Mouse (Mus musculus) thymus, postnatal 0 days (tissue): ENCODE results near the gene Itih4. TPM values are rescaled to one million over a fixed set of nuclear protein-coding genes. Genes with fewer than 3 reads are reported as not detected.
A peak's percentile ranks its signal among the peaks of the same experiment; 100 is the strongest.

Experiments used
- DNase-seq: peaks from one replicate; pipeline ENCODE4 v3.0.0-alpha.2; 2015; ENCODE audit warnings: low spot score
- polyA plus RNA-seq: library from polyadenylated mRNA; unstranded; fragments of >200 nt; fragmentation: Nextera tagmentation; extraction: Ambion mirVana; gene quantifications from 2 replicates; pipeline ENCODE4 v1.2.1, GENCODE M21; 2015

Itih4 gene
- polyA plus RNA-seq, 1 experiment from 2014 or later, result 0.09 TPM

DNA sequence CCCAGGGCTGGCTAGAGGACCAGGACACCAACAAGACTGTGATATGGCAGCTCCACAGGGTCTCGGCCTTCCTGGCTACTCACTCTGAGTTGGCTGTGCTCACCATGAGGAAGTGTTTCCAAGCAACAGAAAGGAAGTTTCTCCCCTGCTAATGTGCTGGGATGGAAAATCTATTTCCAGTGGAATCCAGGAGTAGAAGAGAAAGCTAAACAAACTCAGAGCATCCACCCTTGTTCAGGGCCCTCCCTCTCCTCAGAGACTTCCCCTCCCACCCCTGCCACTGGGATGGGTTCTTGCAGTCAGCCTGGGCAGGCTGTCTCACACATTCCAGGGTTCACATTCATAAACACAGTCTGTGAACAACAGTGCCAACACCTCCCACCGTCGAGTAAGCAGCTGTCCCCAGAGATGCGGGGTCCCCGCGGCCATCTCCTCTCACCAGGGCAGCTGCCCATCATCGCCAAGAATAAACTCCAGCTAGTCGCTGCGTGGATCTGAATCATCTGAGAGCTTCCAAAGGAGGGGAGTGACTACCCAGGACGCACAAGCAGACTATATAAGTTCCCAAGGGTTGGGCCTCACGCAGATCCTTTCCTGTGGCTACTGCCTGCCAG lies 7.2 kb upstream of the Itih4 start, which contains the start of gene Mustn1:
Mustn1 (plus strand) TSS at position 243 of the 614 bp plus-strand sequence.
- DNase-seq, result no peak

DNA sequence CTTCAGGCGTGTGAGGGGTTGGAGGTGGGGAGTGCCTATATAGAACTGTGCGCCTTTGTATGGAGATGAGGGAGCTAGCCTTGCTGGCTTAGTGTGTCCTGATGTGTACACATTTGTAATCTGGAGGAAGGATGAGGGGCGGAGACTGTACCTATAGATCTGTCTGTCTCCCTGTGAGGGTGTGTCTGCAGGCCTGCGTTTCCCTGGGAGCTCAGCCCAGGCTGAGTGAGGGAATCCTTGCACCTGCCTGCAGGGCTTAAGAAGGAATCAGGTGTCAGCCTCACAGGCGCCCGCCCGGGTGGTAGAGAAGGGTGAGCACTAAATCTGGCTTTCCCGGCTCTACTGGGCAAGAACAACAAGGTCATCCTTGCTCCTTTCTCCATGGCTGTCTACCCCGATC lies 6.5 kb upstream of the Itih4 start:
- no peak for DNase-seq

DNA sequence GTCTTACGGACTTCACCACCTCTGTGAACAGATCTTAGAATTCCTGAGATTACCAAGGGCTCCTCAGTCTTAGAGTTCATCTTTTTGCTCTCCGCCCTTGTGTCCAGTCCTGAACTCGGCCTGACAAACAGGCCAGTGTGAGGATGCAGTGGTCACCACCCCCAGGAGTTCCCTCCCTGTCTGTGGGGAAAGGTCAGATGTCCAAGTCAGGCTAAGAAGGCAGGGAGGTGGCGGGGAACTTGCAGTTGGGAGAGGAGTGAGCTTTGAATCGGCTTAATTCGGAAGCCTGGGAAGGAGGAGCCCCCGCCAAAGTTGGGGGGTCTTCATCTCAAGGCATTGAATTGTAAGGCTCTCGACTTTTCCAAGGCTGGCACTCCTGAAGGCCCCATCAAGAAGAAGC lies 6.0 kb upstream of the Itih4 start:
- no peak for DNase-seq

DNA sequence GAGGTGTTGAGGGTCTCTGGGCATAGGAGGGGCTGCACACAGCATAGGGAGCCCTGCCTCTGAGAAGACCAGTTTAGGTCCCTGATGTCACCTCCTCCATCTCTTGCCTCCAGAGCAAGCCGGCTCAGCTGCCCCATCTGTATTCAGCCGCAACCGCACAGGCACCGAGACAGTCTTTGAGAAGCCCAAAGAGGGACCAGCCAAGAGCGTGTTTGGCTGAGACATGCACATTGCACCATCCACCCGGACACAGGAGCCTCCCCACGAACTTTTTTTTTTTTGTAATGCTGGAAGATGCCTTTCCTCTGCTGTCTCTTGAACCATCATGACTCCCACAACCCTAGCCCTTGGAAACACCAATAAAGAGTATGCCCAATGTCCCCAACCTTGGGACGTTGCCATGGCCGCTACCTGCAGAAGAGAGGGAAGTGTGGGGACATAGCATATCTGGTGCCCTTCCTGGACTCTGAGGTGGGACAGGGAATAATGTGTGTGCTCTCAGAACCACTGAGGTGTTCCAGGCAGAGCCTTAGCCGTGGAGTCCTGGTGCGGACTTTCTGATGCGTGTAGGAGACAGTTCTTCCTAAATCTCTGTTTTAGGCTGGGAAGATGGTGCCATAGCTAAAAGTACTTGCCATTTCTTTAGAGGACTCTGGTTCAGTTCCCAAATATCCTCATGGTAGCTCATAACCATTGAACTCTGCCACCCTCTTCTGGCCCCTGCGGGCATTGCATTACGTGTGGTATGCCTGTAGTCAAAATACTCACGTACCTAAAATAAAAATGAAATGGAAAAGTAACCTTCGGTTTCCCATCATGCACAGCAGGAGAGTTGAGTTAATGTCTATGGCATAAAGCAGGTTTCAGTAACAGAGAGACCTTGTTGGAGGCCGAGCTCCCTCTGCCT lies 5.2 kb upstream of the Itih4 start:
- DNase-seq, result peak; percentile 45

DNA sequence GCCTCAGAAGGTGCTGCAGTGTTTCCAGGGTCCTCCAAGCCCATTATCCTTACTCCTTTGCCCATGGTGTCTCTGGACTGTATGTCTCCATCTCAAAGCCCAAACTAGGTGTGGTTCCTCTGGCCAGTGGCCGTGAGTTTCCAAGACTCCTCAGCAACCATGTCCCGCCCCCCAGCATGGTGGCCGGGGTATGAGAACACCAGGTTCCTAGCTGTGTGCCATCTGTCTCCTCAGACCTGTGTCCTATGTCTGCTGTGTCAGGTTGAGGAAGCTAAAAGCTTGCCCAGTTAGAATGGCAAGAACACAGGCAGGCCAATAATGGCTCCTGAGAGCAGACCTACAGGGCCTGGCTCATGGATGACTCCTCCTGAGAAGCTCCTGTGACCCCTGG lies 4.6 kb upstream of the Itih4 start:
- DNase-seq, result no peak

DNA sequence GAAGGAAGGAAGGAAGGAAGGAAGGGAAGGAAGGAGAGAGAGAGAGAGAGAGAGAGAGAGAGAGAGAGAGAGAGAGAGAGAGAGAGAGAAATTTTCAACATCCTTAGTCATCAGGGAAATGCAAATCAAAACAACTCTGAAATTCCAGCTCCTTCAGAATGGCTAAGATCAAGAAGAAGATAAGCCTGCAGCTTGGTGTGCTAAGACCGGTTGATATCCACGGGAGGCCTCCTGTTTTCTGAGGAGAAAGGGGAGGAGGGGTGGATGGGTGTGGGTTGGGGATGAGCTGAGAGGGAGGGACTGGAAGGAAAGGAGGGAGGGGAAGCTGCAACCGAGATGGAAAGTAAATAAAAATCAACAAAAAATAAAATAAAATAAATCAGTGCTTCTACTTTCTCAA lies 978 bp upstream of the Itih4 start:
- no peak for DNase-seq

DNA sequence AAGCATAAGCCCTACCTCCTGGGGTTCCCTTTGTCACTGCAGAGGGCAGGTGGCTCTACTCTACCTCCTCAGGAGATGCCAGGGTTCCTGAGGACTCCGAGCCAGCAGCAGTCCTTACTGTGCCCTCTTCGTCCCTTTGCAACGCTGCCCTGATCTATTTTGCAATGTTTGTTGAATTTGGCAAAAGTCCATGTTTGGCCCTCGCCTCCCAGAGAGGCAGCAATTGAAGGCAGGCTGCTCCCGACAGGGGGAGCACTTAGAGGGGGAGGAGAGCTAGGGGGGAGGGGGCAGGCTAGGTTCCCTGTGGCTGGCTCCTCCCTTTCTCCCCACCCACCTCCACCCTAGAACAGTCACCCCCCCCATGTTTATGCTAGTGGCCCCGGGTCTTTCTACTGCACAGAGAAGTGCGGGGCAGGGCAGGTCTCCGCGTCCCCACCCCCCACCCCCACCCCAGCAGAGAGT lies 2.0 kb downstream of the Itih4 start:
- DNase-seq, result no peak

DNA sequence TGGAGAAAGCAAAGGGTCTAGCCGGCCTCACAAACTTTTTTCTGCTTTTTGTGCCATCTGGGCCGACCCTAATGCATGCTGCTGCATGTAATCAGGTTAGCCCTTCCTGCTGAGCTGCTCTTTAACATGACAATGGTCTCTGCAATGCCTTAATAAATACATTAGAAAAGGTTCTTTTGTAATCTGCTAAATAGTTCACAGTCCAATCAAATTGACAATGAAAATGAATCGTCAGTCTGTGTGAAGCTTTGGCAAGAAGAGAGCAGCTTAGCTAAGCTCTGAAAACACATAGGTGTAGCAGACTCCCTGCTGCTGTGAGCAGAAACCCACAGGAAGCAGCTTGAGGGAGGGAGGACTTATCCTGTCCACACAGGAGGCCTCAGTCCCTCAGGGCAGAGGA lies 13.7 kb downstream of the Itih4 start:
- no peak for DNase-seq

DNA sequence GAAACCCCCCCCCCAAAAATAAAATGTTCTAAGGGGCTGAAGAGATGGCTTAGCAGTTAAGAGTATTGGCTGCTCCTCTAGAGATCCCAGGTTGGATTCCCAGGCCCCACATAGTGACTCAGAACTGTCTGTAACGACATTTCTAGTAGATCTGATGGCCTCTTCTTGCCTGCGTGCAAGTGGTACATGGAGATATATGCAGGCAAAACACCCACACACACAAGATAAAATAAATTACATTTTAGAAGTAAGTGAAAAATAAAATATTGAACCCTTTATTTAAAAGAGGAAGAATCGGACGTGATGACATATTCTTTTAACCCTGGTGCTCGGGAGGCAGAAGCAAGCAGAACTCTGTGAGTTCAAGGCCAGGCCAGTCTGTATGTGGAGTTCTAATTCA lies 16.4 kb downstream of the Itih4 start:
- DNase-seq, result no peak

DNA sequence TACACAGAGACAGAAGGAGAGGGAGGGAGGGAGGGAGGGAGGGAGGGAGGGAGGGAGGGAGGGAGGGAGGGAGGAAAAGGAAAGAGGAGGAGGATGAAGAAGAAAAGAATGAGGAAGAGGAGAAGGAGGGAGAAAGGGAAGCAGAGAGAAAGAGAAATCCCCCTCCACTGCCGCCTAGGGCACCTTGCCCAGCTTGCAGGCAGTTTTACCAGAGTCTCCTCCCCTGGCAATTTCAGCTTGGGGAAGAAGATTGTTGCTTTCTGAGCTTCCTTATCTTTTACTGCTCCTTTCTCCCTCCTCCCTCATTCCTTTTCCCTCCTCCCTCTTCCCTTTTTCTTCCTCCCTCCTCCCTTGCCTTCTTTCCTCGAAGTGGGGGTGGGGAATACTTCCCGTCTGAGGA lies 16.8 kb downstream of the Itih4 start:
- no peak for DNase-seq

DNA sequence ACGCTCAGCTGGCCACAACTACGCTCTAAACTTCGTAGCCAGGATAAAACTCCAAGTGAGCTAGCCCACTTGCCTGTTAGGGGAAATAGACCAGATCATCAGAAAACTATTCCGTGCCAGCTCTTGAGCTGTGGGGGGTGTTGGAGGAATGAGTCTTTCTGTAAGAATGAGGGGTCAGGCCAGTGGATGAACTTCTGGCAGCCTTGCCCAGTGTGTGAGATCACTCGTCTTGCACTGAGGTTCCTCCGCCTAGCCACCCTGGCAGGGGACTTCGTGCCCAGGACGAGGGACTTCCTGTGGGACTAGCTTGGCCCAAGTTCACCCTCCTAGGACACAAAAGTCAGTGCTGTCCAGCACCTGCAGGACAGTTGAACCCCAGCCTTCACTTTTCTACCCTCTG lies 18.0 kb downstream of the Itih4 start:
- DNase-seq, result no peak

DNA sequence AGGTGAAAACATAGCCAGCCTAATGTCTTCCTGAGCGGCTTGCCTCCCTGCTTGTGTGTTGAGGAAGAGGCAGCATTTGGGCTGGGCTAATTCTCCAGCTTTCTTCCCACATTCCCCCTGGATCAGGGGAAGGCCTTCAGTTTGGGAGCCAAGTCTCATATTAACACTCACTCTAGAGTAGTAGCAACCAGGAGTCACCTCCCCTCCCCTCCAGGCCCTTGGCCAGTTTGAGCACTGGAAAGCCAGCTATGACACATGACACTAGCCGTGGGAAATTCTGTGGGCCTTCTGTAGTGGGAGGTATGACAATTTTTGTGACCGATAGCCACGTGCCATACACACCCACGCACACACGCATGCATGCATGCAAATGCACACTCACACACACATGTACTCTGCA lies 19.7 kb downstream of the Itih4 start:
- no peak for DNase-seq

DNA sequence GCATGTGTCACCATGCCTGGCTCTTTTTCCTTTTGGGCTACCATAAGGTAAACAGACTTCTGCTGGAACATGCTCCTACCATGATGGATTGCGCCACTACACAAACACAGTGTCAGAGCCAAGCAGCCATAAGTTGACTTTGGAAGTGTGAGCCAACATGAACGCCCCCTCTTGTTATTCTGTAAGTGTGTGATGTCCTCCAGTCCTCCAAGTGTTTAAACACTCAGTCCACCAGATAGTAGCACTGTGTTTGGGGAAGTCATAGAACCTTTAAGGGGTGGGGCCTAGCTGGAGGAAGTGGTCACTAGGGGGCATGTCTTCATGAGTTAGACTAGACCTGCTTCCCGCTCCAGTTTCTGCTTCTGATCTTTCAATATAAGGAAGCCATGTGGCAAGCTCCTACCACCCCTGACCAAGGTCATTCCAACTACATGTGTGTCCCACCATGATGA lies 21.6 kb downstream of the Itih4 start:
- no peak for DNase-seq

DNA sequence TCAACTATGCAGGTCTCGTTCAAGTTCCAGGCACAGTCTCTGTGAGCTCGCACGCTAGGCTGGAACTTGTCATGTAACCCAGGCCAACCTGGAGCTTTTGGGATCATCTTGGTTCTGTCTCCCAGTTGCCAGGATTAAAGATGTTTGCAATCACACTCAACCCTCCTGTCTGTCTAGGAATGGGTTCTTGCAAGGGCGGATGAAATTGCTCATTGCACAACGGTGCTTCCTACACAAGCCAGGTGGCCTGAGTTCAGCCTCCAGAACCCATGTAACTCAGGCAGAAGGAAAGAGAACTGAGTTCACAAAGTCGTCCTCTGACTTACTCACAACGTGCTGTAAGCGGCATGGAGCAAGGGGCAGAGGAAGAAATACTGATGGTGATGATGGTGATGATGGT lies 24.9 kb downstream of the Itih4 start:
- no peak for DNase-seq

DNA sequence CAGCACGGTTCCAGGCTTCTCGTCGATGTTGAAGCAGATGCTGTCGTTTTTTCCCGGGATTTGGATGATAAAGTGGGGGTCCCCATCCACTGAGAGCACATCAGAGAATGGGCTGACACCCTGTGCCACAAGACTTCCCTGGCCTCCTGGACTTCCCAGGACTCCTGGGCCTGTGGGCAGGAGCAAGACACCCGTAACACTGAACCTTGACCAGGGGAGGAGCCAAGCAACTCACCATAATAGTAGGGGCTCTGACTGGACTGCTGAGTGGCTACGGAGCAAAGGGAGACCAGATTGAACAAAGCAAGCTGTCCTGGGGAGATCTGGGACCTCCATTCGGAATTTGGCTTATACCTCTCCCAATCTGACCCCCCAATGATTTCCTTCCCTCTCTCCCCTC lies 26.4 kb downstream of the Itih4 start:
- no peak for DNase-seq

DNA sequence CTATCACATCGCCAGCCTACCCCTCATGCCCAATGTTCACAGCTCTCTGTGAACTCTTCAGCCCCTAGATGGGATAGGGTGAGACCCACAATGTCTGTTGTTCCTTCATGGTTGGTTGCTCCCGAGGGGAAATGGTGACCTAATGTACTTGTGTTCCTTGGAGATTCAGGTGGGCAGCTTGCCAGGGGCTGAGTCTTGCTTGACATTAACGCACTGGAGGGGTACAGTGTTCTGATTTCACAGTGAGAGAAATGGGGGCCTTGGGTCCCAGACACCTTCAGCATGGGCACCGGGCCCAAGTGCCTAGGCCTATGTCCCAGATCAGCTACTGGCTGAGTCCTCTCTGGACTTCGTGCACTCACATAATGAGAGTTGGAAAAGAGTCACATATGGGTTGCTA lies 27.1 kb downstream of the Itih4 start:
- DNase-seq, result no peak

DNA sequence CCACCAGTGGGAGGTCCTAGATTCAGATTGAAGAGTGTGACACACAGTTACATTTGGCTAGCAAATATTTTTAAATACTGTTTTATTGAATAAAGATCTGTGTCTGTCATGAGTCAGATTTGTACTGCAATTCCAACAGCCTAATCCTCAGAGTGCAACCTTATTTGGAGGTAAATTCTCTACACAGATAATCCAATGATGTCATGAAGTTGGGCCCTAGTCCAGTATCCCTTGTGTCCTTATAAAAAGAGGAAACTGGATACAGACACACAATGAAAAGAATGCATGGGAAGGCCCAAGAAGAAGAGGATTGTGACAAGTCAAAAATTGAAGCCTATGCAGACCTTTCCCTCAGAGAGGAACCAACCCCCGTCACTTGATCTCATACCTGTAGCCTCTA lies 30.2 kb downstream of the Itih4 start:
- DNase-seq, result no peak

DNA sequence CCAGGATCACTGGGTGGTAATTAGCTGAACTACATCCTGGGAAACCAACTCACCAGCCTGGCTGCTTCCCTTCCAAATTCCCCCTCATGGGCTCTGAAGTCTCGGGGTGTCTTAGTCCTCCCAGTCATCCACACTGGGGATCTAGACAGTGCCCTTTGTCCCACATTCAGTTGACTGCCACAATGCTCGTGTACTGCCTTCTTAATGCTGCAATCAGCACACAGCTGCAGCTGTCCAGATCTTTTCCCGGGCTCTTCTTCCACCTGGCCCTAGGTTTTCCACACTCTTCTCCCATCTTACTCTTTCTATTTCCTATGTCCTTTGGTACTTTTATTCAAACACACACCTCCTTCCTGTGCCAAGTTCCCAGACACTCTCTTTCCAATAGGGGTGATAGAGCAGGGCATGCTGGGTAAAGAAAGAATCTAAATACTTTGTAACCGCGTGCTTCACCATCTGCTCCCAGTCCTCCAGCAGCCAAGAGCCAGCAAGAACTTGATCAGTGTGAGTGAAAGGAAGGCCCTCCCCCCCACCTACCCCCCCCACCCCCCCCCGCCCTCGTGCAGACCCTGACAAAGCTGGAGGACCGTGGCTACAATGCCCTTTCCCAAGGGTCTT lies 35.9 kb downstream of the Itih4 start:
- DNase-seq, result no peak

DNA sequence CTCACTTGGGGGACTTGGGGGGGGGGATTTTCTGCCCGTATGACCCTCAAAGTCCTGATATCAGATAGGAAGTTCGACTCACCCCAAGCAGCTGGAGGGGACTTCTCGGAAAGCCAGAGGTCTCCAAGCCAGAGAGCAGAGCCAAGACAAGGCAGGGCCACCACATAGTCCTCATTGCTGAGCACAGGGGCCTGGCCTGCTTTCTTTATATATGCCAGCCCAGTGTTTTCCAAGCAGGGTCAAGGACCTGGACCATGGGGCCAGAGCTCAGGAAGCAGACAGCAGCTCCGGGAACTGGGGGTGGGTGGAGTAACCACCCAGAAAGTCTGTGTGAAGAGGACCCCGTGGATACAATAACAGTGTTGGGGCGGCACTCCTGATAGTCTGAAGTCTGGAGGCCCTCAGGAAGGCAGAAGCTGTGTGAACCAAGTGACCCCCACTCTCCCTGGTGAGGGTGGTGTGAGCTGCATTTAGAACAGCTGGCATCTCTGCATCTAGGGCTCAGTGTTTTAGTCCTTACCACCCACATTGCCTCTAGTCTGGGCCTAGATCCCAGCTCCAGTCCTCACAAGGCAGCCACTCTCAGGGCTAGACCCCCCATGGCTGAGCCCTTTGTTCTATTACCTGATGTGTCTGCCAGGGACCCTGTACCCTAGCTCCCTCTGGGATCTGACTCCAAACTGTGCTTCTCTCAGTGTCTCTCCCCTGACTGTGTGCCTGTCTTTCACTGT lies 37.3 kb downstream of the Itih4 start, which contains the start of gene Itih3:
Itih3 (minus strand) TSS at position 386 of the 731 bp plus-strand sequence.
- DNase-seq, result no peak

DNA sequence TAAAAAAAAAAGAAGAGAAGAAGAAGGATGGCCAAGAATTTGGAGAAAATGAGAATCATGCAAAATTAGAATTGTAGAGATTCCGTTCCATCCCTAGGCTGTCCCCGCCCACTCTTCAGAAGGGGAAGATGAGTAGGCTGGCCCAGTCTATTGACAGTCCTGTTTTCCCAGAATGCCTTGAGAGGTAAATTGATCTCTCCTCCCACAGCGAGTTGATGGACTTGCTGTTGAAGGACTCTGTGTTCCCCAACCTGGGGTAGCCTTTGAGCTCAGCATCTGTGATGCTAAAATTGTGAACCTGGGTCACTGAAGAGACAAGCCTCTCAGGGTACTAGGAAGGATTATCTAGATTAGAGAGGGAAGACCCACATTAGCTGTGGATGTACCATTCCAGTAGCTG lies 39.2 kb downstream of the Itih4 start:
- no peak for DNase-seq

DNA sequence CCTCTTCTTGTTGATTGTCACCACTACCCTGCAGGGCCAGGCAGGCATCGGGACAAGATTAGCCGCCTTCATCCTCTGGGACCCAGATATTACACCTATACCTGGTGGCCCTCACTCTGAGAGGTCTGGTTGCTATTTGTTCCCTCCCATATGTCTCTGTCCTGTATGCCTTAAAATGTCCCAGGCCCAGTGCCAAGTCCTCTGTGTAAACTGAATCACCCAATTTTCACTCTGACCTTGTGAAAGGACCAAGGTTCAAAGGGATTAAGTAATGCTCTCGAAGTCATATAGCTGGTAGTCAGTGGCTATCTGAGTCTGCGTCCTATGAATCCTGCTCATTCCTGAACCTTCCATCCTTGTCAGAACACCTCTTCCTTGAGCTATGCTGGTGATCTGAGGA lies 44.1 kb downstream of the Itih4 start:
- DNase-seq, result no peak

DNA sequence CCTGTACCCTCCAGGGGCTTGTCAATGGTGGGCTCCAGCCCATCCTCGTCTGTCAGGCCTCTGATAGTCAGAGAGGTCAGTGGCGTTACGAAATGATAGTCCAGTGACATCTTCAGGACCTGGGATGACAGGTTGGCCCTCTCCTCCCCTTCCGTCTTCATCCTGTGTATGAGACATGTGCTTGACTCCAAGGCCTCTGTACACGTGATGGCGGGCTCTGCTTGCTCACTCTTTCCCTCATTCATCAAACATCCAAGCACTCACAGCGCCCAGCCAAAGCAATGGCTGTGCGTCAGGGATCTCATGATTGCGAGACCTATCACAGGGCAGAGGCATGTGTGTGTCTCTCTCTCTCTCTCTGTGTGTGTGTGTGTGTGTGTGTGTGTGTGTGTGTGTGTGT lies 47.1 kb downstream of the Itih4 start:
- DNase-seq, result no peak
